ENCODE assay signal across 9 mouse cellular contexts in genomic region chr14:27108748-27109504, GRCm38 (mm10). TPM values are rescaled to one million over a fixed set of nuclear protein-coding genes. Genes with fewer than 3 reads are reported as not detected.
DNase-seq lines count a peak whose midpoint lies in the region; ATAC-seq lines count a peak whose summit lies in the region.
"Had no signal": no experiment of that assay in that cellular context is flagged by ENCODE, and none has a peak within 500 bp of the region (broad histone marks: within the 10 kb centered on the region; RNA-seq: fewer than 3 reads in every experiment).

No protein-coding gene starts in this region.

- H3K27me3 ChIP-seq in midbrain, embryonic 16.5 days (ENCODE audit: control insufficient read depth, insufficient read depth, low read depth, low read length) = peaks cover 7% of the 10 kb centered on the region

- ATAC-seq in midbrain, embryonic 16.5 days = no peak

- H3K9ac ChIP-seq in midbrain, embryonic 16.5 days (ENCODE audit: low read depth, low read length) = no peak overlapping the region
- H3K9ac ChIP-seq: liver, embryonic 13.5 days had no signal

- H3K4me1 ChIP-seq in midbrain, embryonic 16.5 days (ENCODE audit: control insufficient read depth, insufficient read depth, low read length) = peaks cover under 1% of the 10 kb centered on the region; the same call in 1 of the 2 replicates
- H3K4me1 ChIP-seq: liver, embryonic 13.5 days had no signal

- H3K27ac ChIP-seq in midbrain, embryonic 16.5 days (ENCODE audit: low read length) = no peak overlapping the region
- H3K27ac ChIP-seq: liver, embryonic 13.5 days had no signal

- no peak overlapping the region for H3K4me2 ChIP-seq in midbrain, embryonic 16.5 days (ENCODE audit: low read length)
- H3K4me2 ChIP-seq: liver, embryonic 13.5 days had no signal

- DNase-seq in adrenal gland, postnatal 36 days = peak; percentile 45 to 64
- no peak for DNase-seq in adrenal gland, adult 2 months
- peak; percentile 70 for DNase-seq in left cerebral cortex, postnatal 4 days
- DNase-seq in left cerebral cortex, adult 8-10 months (ENCODE audit: low spot score in 2 of 2) = no peak
- DNase-seq in cerebellum, postnatal 25 days = peak; percentile 64 to 78
- peak; percentile 44 for DNase-seq in lung, postnatal 14 days
- DNase-seq in thymus, postnatal 0 days (ENCODE audit: low spot score) = no peak
- DNase-seq: liver, embryonic 13.5 days had no signal

- no peaks in the 10 kb centered on the region for H3K9me3 ChIP-seq in midbrain, embryonic 16.5 days (replicated peaks; ENCODE audit: control insufficient read depth, low read length, poor library complexity, severe bottlenecking)
- H3K9me3 ChIP-seq: liver, embryonic 13.5 days had no signal

- WGBS in midbrain, embryonic 16.5 days = 64% methylated on average over 6 of the region's 6 CpGs

- H3K4me3 ChIP-seq in midbrain, embryonic 16.5 days (ENCODE audit: low read depth, low read length) = no peak overlapping the region
- H3K4me3 ChIP-seq: liver, embryonic 13.5 days had no signal

- intact Hi-C loops in left cerebral cortex, postnatal 4 days (cut with DNase I) = no loop called here

- H3K36me3 ChIP-seq in midbrain, embryonic 16.5 days (ENCODE audit: control insufficient read depth, insufficient read depth, low read length) = no peaks in the 10 kb centered on the region
- H3K36me3 ChIP-seq: liver, embryonic 13.5 days had no signal

RNA-seq across cellular contexts. Expression of gene Arhgef3, which starts 5.8 kb away (rescaled TPM):
- total RNA-seq in adrenal gland, postnatal 36 days (2021) = 10 to 100 TPM; 29.9 to 44.1 TPM
- 10 to 100 TPM; 39.8 to 44.1 TPM for total RNA-seq in adrenal gland, adult 2 months (2021)
- 7.1 and 8.2 TPM in 2 replicates for polyA plus RNA-seq in adrenal gland, adult 2 months (2012; rRNA removed)
- 10 to 100 TPM; 20.1 to 20.9 TPM for total RNA-seq in left cerebral cortex, postnatal 4 days (2021)
- total RNA-seq in left cerebral cortex, adult 8-10 months (2022) = 10 to 100 TPM; 61.6 to 75.8 (median 72.8) TPM
- polyA plus RNA-seq in midbrain, embryonic 16.5 days (2015; fragmentation: Nextera tagmentation; extraction: Ambion mirVana) = 7.8 and 10.8 TPM in 2 replicates
- 24.1 and 24.2 TPM in 2 replicates for polyA plus RNA-seq in thymus, postnatal 0 days (2015; fragmentation: Nextera tagmentation; extraction: Ambion mirVana)

Comparison
In these comparisons a context has a peak if more than half of its experiments do, and no peak if none do; other contexts are left out.
1. DNase-seq: peak in adrenal gland, postnatal 36 days (2 of 2), left cerebral cortex, postnatal 4 days (single experiment), cerebellum, postnatal 25 days (2 of 2) and lung, postnatal 14 days (single experiment); none in adrenal gland, adult 2 months (single experiment), left cerebral cortex, adult 8-10 months (0 of 2) and thymus, postnatal 0 days (single experiment).